Mouse (Mus musculus): ENCODE results near the gene Cox10.
"Not testable (repeated sequence)": the region's sequence is repeated elsewhere in the genome, so short reads cannot be mapped to it uniquely, and the experiment has no call there.

Gene Cox10

GRCm38 (mm10) chr11:64078956-64079726, at the start of gene Cox10:
Cox10 (minus strand) TSS chr11:64079468.
- DNase-seq, result peak; percentile 93

DNA sequence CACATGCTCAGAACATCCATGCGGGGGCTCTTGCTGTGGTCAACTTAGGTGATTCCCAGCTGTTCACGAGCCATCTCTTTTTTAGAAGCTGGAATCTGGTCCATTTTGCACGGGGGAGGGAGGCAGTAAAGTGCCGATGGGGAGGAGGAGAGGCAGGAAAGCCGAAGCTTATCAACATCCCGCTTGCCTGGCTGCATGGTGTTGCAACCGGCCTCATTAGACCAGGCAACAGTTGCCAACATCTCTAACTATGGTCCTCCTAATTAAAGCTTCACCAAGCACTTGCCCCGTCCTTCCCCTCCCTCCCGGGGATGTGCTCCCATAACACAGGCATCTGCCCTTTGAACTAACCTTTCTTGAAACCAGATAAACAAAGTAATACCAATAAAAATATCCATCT, 48.7 kb upstream of the Cox10 start:
- DNase-seq, result no peak

GRCm38 (mm10) chr11:64125471-64125870, 46.2 kb upstream of the Cox10 start:
- DNase-seq, result no peak

GRCm38 (mm10) chr11:64123174-64123573, 43.9 kb upstream of the Cox10 start:
- not testable (repeated sequence) for DNase-seq

GRCm38 (mm10) chr11:64116711-64117110, 37.4 kb upstream of the Cox10 start:
- no peak for DNase-seq

GRCm38 (mm10) chr11:64115822-64116221, 36.6 kb upstream of the Cox10 start:
- no peak for DNase-seq

DNA sequence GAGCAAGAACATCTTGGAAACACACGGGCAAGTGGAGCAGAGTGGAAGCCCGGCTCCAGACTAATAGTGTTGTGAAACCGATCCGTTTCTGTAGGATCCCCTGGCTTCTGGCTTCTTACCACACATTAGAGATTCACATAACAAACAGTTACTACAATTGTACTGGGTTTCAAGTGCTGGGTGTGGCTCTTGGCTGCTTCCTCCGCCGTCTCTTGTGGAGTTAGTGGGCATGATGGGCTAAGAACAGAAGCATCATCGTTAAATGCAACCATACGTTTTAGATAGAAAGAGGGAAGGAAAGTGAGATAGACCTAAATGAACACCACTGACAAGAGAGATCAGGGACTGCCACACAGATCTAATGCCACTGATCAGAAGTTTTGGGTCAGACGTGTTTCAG, 35.8 kb upstream of the Cox10 start:
- DNase-seq, result no peak

DNA sequence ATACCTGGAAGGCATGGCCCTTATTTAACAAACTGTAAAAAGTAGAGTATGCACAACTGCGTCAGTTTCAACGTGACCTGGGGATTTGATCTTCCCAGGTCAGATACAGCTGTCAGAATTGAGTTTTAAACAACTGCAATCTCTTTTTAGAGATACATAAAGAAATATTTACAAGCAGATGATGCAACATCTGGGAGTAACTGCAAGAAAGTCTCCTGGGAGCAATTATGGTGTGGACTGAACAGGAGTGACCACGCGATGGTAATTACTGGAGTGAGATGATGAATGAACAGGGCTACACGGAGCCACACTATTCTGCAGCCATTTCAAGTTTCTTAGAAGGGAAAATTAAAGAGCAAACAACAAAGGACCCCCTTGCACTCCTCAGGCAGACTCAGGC, 20.8 kb upstream of the Cox10 start:
- DNase-seq, result no peak

DNA sequence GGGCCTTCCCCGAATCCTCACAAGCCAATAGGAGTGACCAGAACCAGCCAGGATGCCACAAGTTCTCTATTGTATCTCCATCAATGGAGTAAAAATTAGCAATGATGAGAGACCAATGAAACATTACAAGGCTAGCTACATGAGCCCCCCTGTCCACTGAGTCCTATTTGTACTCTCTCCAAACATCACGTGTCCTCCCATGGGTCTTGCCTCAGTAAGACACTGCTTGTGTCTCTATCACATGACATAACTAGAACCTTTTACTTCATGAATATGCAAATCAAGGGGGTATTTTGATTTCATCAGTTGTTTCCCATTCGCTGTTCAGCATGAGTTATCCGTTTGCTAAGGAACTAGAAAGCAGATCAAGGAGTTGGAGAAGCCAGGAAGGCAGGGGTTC, 13.8 kb upstream of the Cox10 start:
- DNase-seq, result no peak

DNA sequence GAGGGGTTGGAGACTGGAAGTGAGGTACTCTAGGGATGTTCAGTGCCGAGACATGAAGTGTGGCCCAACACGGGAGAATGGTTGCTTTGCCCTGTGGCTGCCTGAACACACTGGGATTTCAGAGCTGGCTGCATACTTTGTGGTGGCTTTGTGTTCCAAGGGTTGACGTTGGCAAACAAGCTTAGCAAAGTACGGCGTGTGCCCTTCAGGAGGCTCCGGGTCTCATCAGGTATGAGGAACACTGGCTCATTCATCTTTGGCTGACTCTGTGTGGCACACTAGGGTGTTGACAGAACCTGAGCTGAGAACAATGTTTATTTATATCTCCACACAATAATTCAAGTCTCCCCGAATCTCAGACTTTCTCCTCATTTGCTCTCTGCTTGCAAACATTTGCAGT, 11.9 kb upstream of the Cox10 start:
- no peak for DNase-seq

GRCm38 (mm10) chr11:64089682-64090081, 10.4 kb upstream of the Cox10 start:
- DNase-seq, result no peak

- no peak for DNase-seq
Measured at GRCm38 (mm10) chr11:64085888-64086287, 6.6 kb upstream of the Cox10 start.

GRCm38 (mm10) chr11:64079727-64080081, 436 bp upstream of the Cox10 start:
- DNase-seq, result no peak

- no peak for DNase-seq
Measured at GRCm38 (mm10) chr11:64076212-64076611, 3.1 kb downstream of the Cox10 start.

DNA sequence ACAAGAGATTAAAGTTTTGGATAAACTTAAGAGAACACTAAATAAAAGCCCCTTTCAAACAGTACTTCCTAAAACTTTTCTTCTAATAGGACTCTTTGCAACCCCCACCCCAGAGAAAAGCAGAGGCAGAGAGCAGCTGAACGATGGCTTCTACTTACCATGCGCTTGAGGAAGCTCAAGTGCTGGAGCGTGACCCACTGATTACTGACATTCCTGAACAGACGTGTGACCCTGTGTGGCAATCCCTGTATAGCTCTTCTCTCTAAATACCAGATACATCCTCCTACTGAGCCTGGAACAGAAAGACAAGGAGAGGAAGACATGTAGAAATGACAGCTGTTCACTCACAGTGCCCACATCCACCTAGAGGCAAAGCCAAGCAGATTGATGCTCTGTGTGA, 5.9 kb downstream of the Cox10 start:
- DNase-seq, result no peak

DNA sequence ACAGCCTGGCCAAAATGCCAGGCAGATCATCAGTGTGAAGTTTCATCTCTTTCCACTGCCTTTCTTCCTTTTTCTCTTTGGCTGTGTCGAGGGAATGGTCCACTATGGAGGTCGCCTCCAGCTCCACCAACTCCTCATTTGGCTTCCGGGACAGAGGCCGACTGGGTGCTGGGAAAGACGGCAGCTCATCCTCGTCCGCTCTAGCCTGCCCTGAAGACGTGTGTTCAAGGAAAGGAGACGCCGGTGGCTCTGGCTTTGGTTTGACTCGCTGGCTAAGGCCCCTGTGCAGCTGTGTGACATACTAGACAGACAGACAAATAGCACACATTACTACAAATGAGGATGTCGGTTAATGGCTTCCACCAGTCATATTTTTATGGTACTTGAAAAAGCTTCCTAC, 7.7 kb downstream of the Cox10 start:
- DNase-seq, result no peak

DNA sequence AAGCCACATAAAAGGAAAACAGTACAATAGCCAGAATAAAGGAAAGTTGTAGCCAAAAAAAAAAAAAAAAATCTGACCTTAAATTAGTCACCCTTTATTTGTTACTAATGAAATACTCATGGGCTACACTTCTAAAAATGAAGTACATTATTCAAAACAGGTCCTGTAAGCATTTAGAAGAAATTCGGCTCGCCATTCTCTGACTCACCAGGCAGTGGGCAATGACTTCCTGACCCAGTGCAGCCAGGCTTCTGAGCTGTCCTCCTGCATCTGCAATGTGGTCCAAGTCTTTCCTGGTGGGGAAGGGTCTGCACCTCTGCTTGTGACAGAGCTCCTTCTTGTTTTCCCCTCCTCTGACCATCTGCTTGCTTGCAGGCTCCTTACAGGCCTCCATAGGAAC, 13.3 kb downstream of the Cox10 start:
- no peak for DNase-seq

DNA sequence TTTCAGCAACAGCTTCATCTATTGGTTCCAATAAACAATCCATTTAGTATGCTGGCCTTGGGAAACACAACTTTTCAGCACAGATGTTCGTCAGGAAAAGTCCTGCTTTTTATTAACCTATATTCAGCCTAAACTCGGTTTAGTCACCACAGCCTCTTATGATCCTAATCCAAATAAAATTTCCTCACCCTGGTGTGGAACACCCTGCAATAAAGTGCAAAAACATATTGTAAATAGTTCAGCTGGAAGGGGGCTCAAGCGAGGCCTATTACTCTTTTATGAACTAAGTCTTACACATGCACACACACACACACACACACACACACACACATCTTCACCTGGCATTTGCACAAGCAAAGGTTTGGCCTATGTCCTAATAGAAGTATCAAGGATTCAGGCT, 16.1 kb downstream of the Cox10 start:
- no peak for DNase-seq

DNA sequence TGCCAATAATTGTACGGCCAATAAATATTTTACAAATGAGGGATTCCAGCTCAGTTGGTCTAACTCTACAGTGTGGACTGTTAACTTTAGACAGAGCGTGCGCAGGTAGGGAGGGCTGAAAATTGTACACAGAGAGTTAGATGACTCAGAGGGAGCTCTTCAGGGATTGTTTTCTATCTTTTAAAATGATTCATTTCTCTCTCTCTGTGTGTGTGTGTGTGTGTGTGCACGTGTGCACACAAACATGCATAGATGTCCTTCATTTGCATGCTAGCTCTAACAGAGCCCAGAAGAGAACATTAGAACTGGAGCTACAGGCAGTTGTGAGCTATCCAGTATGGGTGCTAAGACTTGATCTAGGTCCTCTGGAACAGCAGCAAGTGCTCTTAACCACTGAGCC, 17.0 kb downstream of the Cox10 start:
- no peak for DNase-seq

DNA sequence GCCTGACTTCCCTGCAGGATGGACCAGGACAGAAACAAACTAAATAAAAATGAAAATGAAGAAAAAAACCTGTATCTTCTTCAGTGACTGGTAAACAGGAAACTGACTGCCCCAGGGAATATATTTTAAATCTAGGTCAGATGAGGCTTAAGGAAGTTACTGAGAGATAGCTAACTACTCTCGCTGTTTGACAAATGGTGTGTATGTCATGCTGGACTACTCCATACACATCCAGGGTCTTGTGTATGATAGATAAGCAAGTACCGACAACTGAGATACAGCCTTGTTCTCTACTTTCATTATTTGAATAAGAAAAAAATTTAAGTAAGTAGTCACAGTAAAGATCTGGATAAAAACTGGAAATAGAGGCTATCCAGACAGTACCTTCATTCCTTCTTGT, 20.0 kb downstream of the Cox10 start:
- DNase-seq, result no peak

GRCm38 (mm10) chr11:64058474-64058873, 20.8 kb downstream of the Cox10 start:
- DNase-seq, result no peak

DNA sequence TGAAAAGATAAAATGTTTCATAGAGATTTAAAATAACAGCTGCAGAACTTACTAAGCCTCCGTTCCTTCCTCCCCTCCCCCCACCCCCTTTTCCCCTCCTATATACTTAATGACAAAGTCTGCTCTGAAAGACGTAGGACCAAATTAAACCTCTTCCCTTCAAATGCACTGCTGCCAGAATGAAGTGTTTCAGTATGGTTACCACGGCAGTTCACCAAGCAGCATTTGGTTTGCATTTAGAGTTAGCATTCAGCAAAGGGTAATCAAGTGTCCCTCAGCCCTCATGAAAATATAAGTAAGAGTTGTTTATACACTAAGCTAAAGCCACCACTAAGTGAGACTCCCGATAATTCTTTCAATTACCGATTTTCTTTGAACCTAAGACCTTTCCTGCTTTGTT, 25.9 kb downstream of the Cox10 start:
- no peak for DNase-seq

DNA sequence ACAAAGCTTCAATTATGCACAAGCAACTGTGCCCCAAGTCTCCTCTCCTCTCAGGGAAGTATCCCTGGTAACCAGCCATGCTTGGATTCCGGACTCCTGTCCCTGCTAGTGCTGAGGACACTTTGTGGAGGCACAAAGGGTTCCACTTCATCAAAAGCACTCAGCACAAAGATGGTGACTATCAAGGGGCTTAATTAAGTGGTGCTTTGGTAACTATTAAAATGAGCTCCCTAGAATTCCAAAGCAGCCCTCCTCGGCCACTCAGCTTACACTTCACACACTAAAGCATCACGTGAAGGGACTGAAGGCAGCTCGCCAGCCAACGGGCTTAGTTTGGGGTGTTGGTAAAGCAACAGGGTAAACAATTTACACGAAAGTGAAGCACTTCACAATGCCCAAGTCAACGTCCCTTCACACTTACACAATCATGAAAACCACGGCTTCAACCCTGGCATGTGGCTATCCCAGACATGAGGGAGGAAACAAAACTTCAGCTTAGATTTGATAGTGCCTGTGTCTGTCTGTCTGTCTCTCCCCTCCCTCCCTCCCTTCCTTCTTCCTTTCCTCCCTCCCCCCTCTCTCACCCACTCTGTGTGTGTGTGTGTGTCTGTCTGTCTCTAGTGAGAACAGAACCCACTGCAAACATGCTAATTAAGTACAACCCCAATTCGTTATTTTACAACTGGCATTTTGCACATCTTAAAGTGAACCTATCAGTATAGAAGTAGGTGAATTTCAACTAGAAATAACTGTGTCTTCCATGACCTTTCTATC, 27.9 kb downstream of the Cox10 start:
- DNase-seq, result peak; percentile 42

DNA sequence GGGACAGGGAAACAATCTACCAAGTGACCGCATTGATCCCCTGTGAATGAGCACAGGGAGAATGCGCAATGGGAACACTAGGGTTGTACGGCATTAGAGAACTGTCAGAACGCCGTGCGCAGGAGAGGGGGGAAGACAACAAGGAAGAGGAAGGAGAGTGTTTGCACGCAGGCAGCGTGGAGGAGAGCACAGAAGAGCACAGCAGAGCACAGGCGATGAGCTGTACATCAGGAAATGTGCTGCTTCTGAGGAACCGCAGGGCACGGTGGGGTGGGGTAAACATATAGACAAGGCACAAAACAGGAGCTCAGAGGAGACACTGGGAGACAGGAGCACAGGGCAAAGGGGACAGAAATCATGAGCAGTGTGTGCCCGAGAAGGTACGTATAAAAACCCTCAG, 31.8 kb downstream of the Cox10 start:
- no peak for DNase-seq

DNA sequence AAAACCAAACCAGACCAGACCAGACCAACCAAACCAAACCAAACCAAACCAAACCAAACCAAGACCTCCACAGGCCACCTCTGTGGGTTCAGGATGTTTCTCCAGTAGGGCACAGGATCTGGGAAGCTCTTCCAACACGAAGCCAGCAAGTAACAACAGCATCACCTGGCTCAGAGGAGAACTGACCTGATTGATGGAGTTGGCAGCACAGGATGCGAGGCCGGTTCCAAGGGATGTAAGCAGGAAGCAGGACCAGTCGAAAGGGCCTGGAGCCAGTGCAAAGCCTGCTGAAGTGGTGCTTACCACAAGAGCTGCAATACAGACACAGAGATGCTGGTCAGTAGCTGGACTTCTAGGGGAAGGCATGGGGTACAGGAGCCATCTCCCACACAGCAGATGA, 34.2 kb downstream of the Cox10 start:
- DNase-seq, result no peak
